Mouse (Mus musculus): ENCODE measurements around the gene Hmces. TPM values are rescaled to one million over a fixed set of nuclear protein-coding genes. Genes with fewer than 3 reads are reported as not detected.

Hmces gene
- polyA plus RNA-seq, 1 experiment from 2014 or later = 59.2 TPM

DNA sequence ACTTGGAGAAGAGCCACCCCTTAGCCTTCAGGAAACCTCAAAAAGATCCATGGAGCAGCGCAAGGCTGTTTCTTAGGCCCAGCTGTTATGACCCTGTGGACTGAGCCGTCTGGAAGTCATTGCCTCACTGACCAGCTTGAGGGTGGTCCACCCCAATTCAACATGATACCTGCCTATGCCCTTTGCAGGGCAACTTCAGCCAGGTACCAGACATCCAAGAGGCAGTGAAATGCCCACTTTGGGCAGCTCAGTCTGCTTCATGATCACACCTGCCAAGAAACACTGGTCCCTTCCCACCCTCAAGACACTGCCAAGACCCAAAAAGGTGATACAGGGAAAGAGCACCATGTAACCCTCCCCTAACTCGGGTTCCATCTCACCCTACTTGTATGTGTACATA lies 66.0 kb downstream of the Hmces start:
- H3K4me1 ChIP-seq (ENCODE audit: control insufficient read depth, insufficient read depth, low read length) = peaks cover 2% of the 10 kb centered on the region; the same call in 1 of the 2 replicates
- H3K4me3 ChIP-seq (ENCODE audit: low read depth, low read length) = peak overlapping the region; percentile 97
- 59% methylated on average over 3 of the region's 3 CpGs for WGBS
- ATAC-seq (replicated peaks; ENCODE audit: insufficient number of reproducible peaks, low FRiP score, low TSS enrichment, low read depth) (no peak), DNase-seq (ENCODE audit: low spot score) (no peak)
- H3K27ac ChIP-seq (replicated peaks; ENCODE audit: low read depth, low read length) = peak overlapping the region; percentile 93; the same call in 1 of the 2 replicates
- H3K4me2 ChIP-seq (ENCODE audit: low read depth, low read length) = peak overlapping the region; percentile 76
- peak overlapping the region; percentile 97 for H3K9ac ChIP-seq (replicated peaks; ENCODE audit: low read length)
- peaks cover 2% of the 10 kb centered on the region; the same call in 1 of the 2 replicates for H3K36me3 ChIP-seq (replicated peaks; ENCODE audit: control insufficient read depth, insufficient read depth, low read depth, low read length)
- no peaks in the 10 kb centered on the region for H3K27me3 ChIP-seq (ENCODE audit: control insufficient read depth, insufficient read depth, low read length)
- no peaks in the 10 kb centered on the region for H3K9me3 ChIP-seq (replicated peaks; ENCODE audit: control insufficient read depth, low read length)

DNA sequence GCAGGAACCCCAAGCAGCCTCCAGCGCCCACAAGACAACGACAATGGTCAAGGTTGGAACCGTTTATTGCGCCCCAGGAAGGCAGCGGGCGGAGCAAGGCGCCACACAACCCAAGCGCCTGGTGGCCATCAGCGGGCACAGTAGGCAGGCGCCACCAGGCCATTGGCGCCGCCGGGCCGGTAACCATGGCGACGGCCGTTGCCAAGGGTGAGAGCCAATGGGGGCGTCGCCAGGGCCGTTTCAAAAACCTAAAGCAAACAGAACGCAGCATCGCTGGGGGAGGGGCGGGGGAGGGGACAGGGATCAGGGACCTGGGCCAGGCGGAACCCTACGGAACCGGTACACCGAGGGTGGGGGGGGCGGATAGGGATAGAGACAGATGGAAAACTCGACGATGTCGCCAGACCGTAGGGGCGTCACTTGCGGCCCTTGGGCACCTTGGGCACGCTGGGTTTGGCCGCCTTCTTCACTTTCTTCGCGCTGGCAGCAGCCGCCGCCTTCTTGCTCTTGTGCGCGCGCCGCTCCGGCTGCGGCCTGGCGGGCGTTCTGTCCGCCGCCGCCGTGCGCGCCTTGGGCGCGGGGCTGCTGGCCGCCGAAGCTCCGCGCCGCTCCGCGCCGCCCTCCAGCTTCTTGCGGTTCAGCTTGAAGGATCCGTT lies 66.8 kb downstream of the Hmces start:
- Histone ChIP-seq H3K27me3 (ENCODE audit: control insufficient read depth, insufficient read depth, low read length) (no peaks in the 10 kb centered on the region), H3K4me3 (ENCODE audit: low read depth, low read length) (peak overlapping the region; percentile 97), H3K9me3 (replicated peaks; ENCODE audit: control insufficient read depth, low read length) (no peaks in the 10 kb centered on the region), H3K36me3 (replicated peaks; ENCODE audit: control insufficient read depth, insufficient read depth, low read depth, low read length) (peaks cover 4% of the 10 kb centered on the region), H3K27ac (replicated peaks; ENCODE audit: low read depth, low read length) (peak overlapping the region; percentile 93), H3K4me1 (ENCODE audit: control insufficient read depth, insufficient read depth, low read length) (peaks cover 2% of the 10 kb centered on the region; the same call in 1 of the 2 replicates), H3K4me2 (ENCODE audit: low read depth, low read length) (peak overlapping the region; percentile 76), H3K9ac (replicated peaks; ENCODE audit: low read length) (peak overlapping the region; percentile 97)
- ATAC-seq (replicated peaks; ENCODE audit: insufficient number of reproducible peaks, low FRiP score, low TSS enrichment, low read depth) (peak; percentile 85), DNase-seq (ENCODE audit: low spot score) (peak; percentile 95)
- WGBS = 0% methylated on average over 46 of the region's 66 CpGs

DNA sequence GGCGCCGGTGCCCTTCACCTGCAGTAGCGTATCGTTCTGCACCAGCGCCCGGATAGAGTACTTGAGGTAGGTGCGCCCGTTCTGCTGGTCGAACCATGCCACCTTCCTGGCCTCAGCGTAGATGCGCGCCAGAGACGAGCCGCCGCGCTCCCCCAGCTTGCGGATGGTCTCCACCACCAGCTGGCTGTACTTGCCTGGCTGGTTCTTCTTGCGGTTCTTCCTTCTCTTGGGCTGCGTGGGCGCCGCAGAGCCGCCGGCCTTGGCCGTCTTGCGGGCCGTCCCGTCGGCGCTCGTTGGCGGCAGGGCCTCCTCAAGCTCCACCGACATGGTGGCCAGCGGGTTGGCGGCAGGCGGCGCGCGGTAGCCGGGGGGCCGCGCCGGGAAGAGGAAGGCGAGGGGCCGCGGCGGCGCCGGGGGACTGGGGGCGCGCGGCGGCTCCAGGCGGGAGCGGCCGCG lies 67.3 kb downstream of the Hmces start:
- no peak for ATAC-seq (replicated peaks; ENCODE audit: insufficient number of reproducible peaks, low FRiP score, low TSS enrichment, low read depth)
- H3K4me2 ChIP-seq (ENCODE audit: low read depth, low read length) = peak overlapping the region; percentile 76
- H3K27me3 ChIP-seq (ENCODE audit: control insufficient read depth, insufficient read depth, low read length) = no peaks in the 10 kb centered on the region
- peak overlapping the region; percentile 97 for H3K4me3 ChIP-seq (ENCODE audit: low read depth, low read length)
- under 1% methylated on average over 32 of the region's 56 CpGs for WGBS
- H3K36me3 ChIP-seq (replicated peaks; ENCODE audit: control insufficient read depth, insufficient read depth, low read depth, low read length) = peaks cover 4% of the 10 kb centered on the region
- no peaks in the 10 kb centered on the region for H3K9me3 ChIP-seq (replicated peaks; ENCODE audit: control insufficient read depth, low read length)
- H3K4me1 ChIP-seq (ENCODE audit: control insufficient read depth, insufficient read depth, low read length) = peaks cover 2% of the 10 kb centered on the region; the same call in 1 of the 2 replicates
- peak overlapping the region; percentile 93 for H3K27ac ChIP-seq (replicated peaks; ENCODE audit: low read depth, low read length)
- H3K9ac ChIP-seq (replicated peaks; ENCODE audit: low read length) = peak overlapping the region; percentile 97
- peak; percentile 54 for DNase-seq (ENCODE audit: low spot score)

DNA sequence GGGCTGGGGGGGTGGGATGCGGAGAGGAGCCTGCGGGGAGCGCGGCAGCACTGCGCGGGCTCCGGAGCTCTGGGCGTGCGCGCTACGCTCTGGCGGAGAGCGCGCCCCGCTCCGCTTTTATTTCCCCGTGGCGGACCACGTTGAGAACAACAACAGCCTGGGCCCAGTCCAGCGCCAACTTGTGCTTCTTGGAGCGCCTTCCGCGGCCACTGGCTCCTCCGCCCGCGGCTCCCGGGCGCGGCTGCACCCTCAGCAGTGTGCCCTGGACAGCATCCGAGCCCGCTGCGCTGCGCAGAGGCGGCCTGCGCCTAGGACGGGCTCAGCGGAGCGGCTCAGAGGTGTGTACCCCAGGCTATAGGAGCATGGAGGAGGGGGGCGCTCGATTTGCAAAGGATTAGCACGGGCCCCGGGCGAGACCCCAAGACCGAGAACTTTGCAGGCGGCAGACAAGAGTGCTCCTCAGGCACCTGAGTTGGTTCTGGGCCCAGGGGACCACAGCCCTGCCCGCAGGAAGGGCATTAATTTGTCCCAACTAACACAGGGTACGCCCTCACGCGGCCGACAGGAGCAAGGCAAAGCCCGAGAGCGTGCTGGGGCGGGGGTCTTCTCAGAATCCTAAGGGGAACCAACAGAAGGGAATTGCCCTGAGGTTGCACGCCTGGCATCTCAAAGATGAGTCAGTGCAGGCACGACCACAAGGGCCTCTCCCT lies 68.0 kb downstream of the Hmces start, which contains the start of gene H1fx:
TSS of gene H1fx (minus strand) at position 91 of the 710 bp plus-strand sequence.
- Histone ChIP-seq H3K9ac (replicated peaks; ENCODE audit: low read length) (peak within 1 kb of the TSS; percentile 97), H3K4me3 (ENCODE audit: low read depth, low read length) (peak within 1 kb of the TSS; percentile 97), H3K36me3 (replicated peaks; ENCODE audit: control insufficient read depth, insufficient read depth, low read depth, low read length) (peaks cover 4% of the 10 kb centered on the region), H3K4me2 (ENCODE audit: low read depth, low read length) (peak within 1 kb of the TSS; percentile 76), H3K27me3 (ENCODE audit: control insufficient read depth, insufficient read depth, low read length) (no peaks in the 10 kb centered on the region), H3K27ac (replicated peaks; ENCODE audit: low read depth, low read length) (peak within 1 kb of the TSS; percentile 93), H3K9me3 (replicated peaks; ENCODE audit: control insufficient read depth, low read length) (no peaks in the 10 kb centered on the region), H3K4me1 (ENCODE audit: control insufficient read depth, insufficient read depth, low read length) (peaks cover 2% of the 10 kb centered on the region; the same call in 1 of the 2 replicates)
- DNase-seq (ENCODE audit: low spot score) (peak; percentile 91), ATAC-seq (replicated peaks; ENCODE audit: insufficient number of reproducible peaks, low FRiP score, low TSS enrichment, low read depth) (peak; percentile 70)
- under 1% methylated on average over 55 of the region's 55 CpGs for WGBS

DNA sequence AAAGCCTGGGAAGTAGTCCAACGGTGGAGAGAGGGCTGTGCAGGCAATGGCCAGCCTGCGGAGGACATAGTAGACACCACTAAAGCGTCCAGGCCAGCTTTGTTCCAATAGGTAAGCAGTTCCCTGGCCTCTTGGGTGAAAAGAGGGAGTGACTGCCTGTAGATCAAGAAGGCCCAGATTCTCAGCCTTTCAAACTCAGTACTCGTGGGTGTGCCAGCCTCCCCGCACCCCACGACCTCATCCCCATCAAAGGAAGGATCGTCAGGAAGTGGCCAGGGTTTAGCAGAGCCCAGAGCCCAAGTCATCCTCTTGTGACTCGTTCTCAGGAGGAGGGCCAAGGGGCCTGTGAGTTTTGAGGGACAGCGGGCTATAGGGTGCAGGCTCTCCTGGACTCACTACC lies 68.8 kb downstream of the Hmces start:
- 68% methylated on average over 9 of the region's 9 CpGs for WGBS
- Histone ChIP-seq H3K4me3 (ENCODE audit: low read depth, low read length) (peak overlapping the region; percentile 97), H3K9me3 (replicated peaks; ENCODE audit: control insufficient read depth, low read length) (no peaks in the 10 kb centered on the region), H3K4me1 (ENCODE audit: control insufficient read depth, insufficient read depth, low read length) (peaks cover 2% of the 10 kb centered on the region; the same call in 1 of the 2 replicates), H3K9ac (replicated peaks; ENCODE audit: low read length) (peak overlapping the region; percentile 97; the same call in 1 of the 2 replicates), H3K27me3 (ENCODE audit: control insufficient read depth, insufficient read depth, low read length) (no peaks in the 10 kb centered on the region), H3K36me3 (replicated peaks; ENCODE audit: control insufficient read depth, insufficient read depth, low read depth, low read length) (peaks cover 4% of the 10 kb centered on the region), H3K27ac (replicated peaks; ENCODE audit: low read depth, low read length) (no peak overlapping the region), H3K4me2 (ENCODE audit: low read depth, low read length) (peak overlapping the region; percentile 76)
- ATAC-seq (replicated peaks; ENCODE audit: insufficient number of reproducible peaks, low FRiP score, low TSS enrichment, low read depth) (no peak), DNase-seq (ENCODE audit: low spot score) (no peak)

Small RNA genes lying within 50 kb of the gene (microRNA-seq; reads per million reads assigned to microRNA genes)
- not detected for gene Gm47286 (ENCODE audit: borderline number of aligned reads)

Other genes starting within 250 kb of the Hmces start
- 15.4 and 20.3 TPM in 2 replicates for gene Aplf, start 241.7 kb upstream of the Hmces start, polyA plus RNA-seq (2014; fragmentation: Nextera tagmentation; extraction: Ambion mirVana)
- 0.49 and 0.86 TPM in 2 replicates for gene Efcc1, start 183.1 kb upstream of the Hmces start, polyA plus RNA-seq (2014; fragmentation: Nextera tagmentation; extraction: Ambion mirVana)
- 1.9 and 3.0 TPM in 2 replicates for gene Gp9, start 135.9 kb upstream of the Hmces start, polyA plus RNA-seq (2014; fragmentation: Nextera tagmentation; extraction: Ambion mirVana)
- 4.8 and 7.3 TPM in 2 replicates for gene Rab43, start 101.8 kb upstream of the Hmces start, polyA plus RNA-seq (2014; fragmentation: Nextera tagmentation; extraction: Ambion mirVana)
- gene Gm45140, start 78.1 kb upstream of the Hmces start, polyA plus RNA-seq (2014; fragmentation: Nextera tagmentation; extraction: Ambion mirVana) = 1.2 and 3.2 TPM in 2 replicates
- 79.3 and 81.0 TPM in 2 replicates for gene Isy1, start 75.1 kb upstream of the Hmces start, polyA plus RNA-seq (2014; fragmentation: Nextera tagmentation; extraction: Ambion mirVana)
- gene Cnbp, start 62.8 kb upstream of the Hmces start, polyA plus RNA-seq (2014; fragmentation: Nextera tagmentation; extraction: Ambion mirVana) = 1,277 and 1,368 TPM in 2 replicates
- gene Copg1, start 26.1 kb upstream of the Hmces start, polyA plus RNA-seq (2014; fragmentation: Nextera tagmentation; extraction: Ambion mirVana) = 147 and 150 TPM in 2 replicates
- gene H1fx, start 67.7 kb downstream of the Hmces start, polyA plus RNA-seq (2014; fragmentation: Nextera tagmentation; extraction: Ambion mirVana) = 62.8 and 92.5 TPM in 2 replicates
- gene Rab7, start 131.3 kb downstream of the Hmces start, polyA plus RNA-seq (2014; fragmentation: Nextera tagmentation; extraction: Ambion mirVana) = 231 and 243 TPM in 2 replicates
- gene Rpn1, start 170.5 kb downstream of the Hmces start, polyA plus RNA-seq (2014; fragmentation: Nextera tagmentation; extraction: Ambion mirVana) = 329 and 355 TPM in 2 replicates

All from embryonic facial prominence, embryonic 11.5 days (tissue).